Mouse (Mus musculus) lung, postnatal 0 days (tissue): Measurements from ENCODE around the gene Trim47.

Experiments used
- CTCF ChIP-seq: IDR thresholded peaks from 2 replicates; pipeline ENCODE4 v1.5.1; 2016; ENCODE audit warnings: antibody characterized with exemption, mild to moderate bottlenecking
- EP300 ChIP-seq: IDR thresholded peaks from 2 replicates; pipeline ENCODE4 v1.6.1; 2016; ENCODE audit warnings: antibody characterized with exemption, mild to moderate bottlenecking, control low read depth

DNA sequence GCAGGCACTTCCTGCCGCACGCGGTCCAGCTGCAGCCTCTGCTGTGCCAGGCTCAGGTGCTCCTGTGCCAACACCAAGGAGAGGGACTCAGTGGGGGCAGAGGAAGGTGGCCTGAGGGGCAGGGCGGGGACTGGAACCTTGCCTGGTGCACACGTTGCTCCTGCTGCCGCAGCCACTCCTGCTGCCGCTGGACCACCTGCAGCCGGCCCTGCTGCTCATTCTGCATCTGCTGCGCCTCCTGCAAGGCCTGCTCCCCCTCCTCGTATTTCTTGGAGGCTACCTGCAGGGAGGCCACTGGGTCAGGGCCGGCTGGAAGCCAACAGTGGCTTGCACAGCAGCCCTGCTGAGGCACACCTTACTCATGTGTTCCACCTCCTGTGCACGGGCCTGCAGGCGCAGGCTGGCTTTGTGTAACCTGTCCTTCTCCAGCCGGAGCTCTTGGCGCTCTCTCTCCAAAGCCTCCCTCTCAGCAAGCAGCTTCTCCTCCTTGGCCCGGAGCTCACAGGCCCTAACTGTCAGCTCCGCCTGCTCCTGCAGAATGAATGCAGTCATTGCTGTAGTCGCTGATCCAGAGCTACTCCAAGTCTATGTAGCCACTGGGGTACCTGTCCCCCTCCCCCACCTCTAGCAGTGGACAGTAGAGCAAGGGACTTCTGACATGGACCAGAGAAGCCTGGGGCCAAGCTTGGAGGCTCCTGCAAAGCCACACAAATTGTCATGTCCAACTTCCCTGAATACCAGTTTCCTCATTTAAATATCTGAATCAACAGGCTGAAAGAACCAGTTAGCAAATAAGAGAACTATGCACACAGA, 18.7 kb upstream of the Trim47 start:
- no peak for TF ChIP-seq CTCF
- no peak for TF ChIP-seq EP300
